12 mouse cellular contexts compared by ENCODE assay signal in genomic region chr17:47689894-47690293, GRCm38 (mm10). TPM values are rescaled to one million over a fixed set of nuclear protein-coding genes. Genes with fewer than 3 reads are reported as not detected.
DNase-seq lines count a peak whose midpoint lies in the region; ATAC-seq and TF ChIP-seq lines count a peak whose summit lies in the region.
"Had no signal": no experiment of that assay in that cellular context is flagged by ENCODE, and none has a peak within 500 bp of the region (broad histone marks: within the 10 kb centered on the region; RNA-seq: fewer than 3 reads in every experiment).

No protein-coding gene starts in this region.

- H3K36me3 ChIP-seq in lung, embryonic 14.5 days (ENCODE audit: insufficient read depth) = peaks cover 19% of the 10 kb centered on the region
- H3K36me3 ChIP-seq in lung, postnatal 0 days (ENCODE audit: insufficient read depth, low read length) = no peaks in the 10 kb centered on the region
- peaks cover 7% of the 10 kb centered on the region for H3K36me3 ChIP-seq in intestine, embryonic 15.5 days
- no peaks in the 10 kb centered on the region; the same call in 1 of the 2 replicates for H3K36me3 ChIP-seq in neural tube, embryonic 14.5 days (ENCODE audit: control insufficient read depth, insufficient read depth, low read length)

- no peak overlapping the region for H3K4me3 ChIP-seq in gastrocnemius, adult 2 months
- H3K4me3 ChIP-seq in lung, embryonic 14.5 days (ENCODE audit: low read depth, low read length) = no peak overlapping the region
- H3K4me3 ChIP-seq in lung, postnatal 0 days (ENCODE audit: low read depth, low read length) = no peak overlapping the region
- peak overlapping the region; percentile 71; the same call in 1 of the 2 replicates for H3K4me3 ChIP-seq in intestine, embryonic 15.5 days (replicated peaks)
- H3K4me3 ChIP-seq in neural tube, embryonic 14.5 days (ENCODE audit: low read depth, low read length) = no peak overlapping the region; the same call in 1 of the 2 replicates

- peak overlapping the region; percentile 99; the same call in 1 of the 2 replicates for H3K4me2 ChIP-seq in lung, embryonic 14.5 days
- no peak overlapping the region for H3K4me2 ChIP-seq in lung, postnatal 0 days (replicated peaks; ENCODE audit: low read depth, low read length)
- H3K4me2 ChIP-seq in intestine, embryonic 15.5 days (replicated peaks) = peak overlapping the region; percentile 88; the same call in 1 of the 2 replicates
- peak overlapping the region; percentile 90 for H3K4me2 ChIP-seq in neural tube, embryonic 14.5 days (ENCODE audit: low read depth, low read length)

- H3K27ac ChIP-seq in gastrocnemius, adult 2 months = peak overlapping the region; percentile 24; the same call in 1 of the 2 replicates
- H3K27ac ChIP-seq in lung, embryonic 14.5 days (ENCODE audit: low read depth) = no peak overlapping the region
- no peak overlapping the region for H3K27ac ChIP-seq in lung, postnatal 0 days (ENCODE audit: low read length)
- no peak overlapping the region for H3K27ac ChIP-seq in intestine, embryonic 15.5 days
- H3K27ac ChIP-seq in neural tube, embryonic 14.5 days (ENCODE audit: low read depth, low read length) = no peak overlapping the region

- TF ChIP-seq CTCF in gastrocnemius, adult 2 months (IDR thresholded peaks at IDR 0.05) = no peak
- TF ChIP-seq CTCF in lung, embryonic 14.5 days (IDR thresholded peaks at IDR 0.05; ENCODE audit: low read depth) = no peak
- TF ChIP-seq CTCF in lung, postnatal 0 days (IDR thresholded peaks at IDR 0.05) = no peak

- peak; percentile 49 for DNase-seq in gastrocnemius, adult 2 months
- DNase-seq in gastrocnemius, adult 8-10 months (ENCODE audit: low spot score in 2 of 2) = no peak
- DNase-seq in lung, embryonic 14.5 days = no peak
- no peak for DNase-seq in lung, postnatal 0 days (ENCODE audit: low spot score)
- DNase-seq in kidney, adult 9 months = no peak
- DNase-seq in c-Kit-positive CD71-positive TER-119-positive erythroid progenitor cells, embryonic 14.5 days (ENCODE audit: low spot score) = no peak
- DNase-seq: B cell, adult 2 months; heart, adult 18-20 months had no signal

- no peak for ATAC-seq in lung, embryonic 14.5 days (ENCODE audit: insufficient read depth)
- no peak for ATAC-seq in lung, postnatal 0 days
- ATAC-seq in intestine, embryonic 15.5 days = no peak
- no peak for ATAC-seq in neural tube, embryonic 14.5 days (ENCODE audit: low read depth)

- H3K9me3 ChIP-seq in lung, embryonic 14.5 days (ENCODE audit: low read depth, low read length) = no peaks in the 10 kb centered on the region
- H3K9me3 ChIP-seq in lung, postnatal 0 days (ENCODE audit: low read length) = no peaks in the 10 kb centered on the region
- H3K9me3 ChIP-seq in intestine, embryonic 15.5 days = no peaks in the 10 kb centered on the region
- H3K9me3 ChIP-seq in neural tube, embryonic 14.5 days (ENCODE audit: control insufficient read depth, low read length) = no peaks in the 10 kb centered on the region

- WGBS in lung, embryonic 14.5 days = 86% methylated on average over 8 of the region's 8 CpGs
- 80% methylated on average over 8 of the region's 8 CpGs for WGBS in lung, postnatal 0 days
- 83% methylated on average over 8 of the region's 8 CpGs for WGBS in intestine, embryonic 15.5 days
- 77% methylated on average over 7 of the region's 8 CpGs for WGBS in neural tube, embryonic 14.5 days

- intact Hi-C loops in gastrocnemius, adult 2 months (cut with DNase I) = loop anchor here (5.0 to 10.0 kb wide), 2 partner anchors 183 to 325 kb away; partner anchors contain the start of genes Ccnd3 and Mrps10

- TF ChIP-seq EP300 in lung, postnatal 0 days (IDR thresholded peaks at IDR 0.05) = no peak

- no peaks in the 10 kb centered on the region for H3K27me3 ChIP-seq in lung, embryonic 14.5 days (ENCODE audit: insufficient read depth, low read length)
- H3K27me3 ChIP-seq in lung, postnatal 0 days (replicated peaks; ENCODE audit: insufficient read depth, low read length) = no peaks in the 10 kb centered on the region
- no peaks in the 10 kb centered on the region; the same call in 1 of the 2 replicates for H3K27me3 ChIP-seq in intestine, embryonic 15.5 days (replicated peaks)
- no peaks in the 10 kb centered on the region for H3K27me3 ChIP-seq in neural tube, embryonic 14.5 days (ENCODE audit: control insufficient read depth, insufficient read depth, low read length)

- peaks cover 10% of the 10 kb centered on the region; the same call in 1 of the 2 replicates for H3K4me1 ChIP-seq in lung, embryonic 14.5 days (ENCODE audit: insufficient read depth)
- peaks cover 8% of the 10 kb centered on the region; the same call in 1 of the 2 replicates for H3K4me1 ChIP-seq in lung, postnatal 0 days (ENCODE audit: insufficient read depth, low read depth, low read length)
- peaks cover 23% of the 10 kb centered on the region for H3K4me1 ChIP-seq in intestine, embryonic 15.5 days (replicated peaks)
- peaks cover 13% of the 10 kb centered on the region for H3K4me1 ChIP-seq in neural tube, embryonic 14.5 days (ENCODE audit: control insufficient read depth, insufficient read depth, low read length)

- H3K9ac ChIP-seq in lung, embryonic 14.5 days = no peak overlapping the region
- H3K9ac ChIP-seq in lung, postnatal 0 days (replicated peaks; ENCODE audit: low read depth) = no peak overlapping the region
- H3K9ac ChIP-seq in intestine, embryonic 15.5 days = no peak overlapping the region
- peak overlapping the region; percentile 78; the same call in 1 of the 2 replicates for H3K9ac ChIP-seq in neural tube, embryonic 14.5 days (replicated peaks; ENCODE audit: low read depth, low read length)

RNA-seq across cellular contexts. Expression of gene Frs3, which starts 1.1 kb away (rescaled TPM):
- 1 to 10 TPM; 4.2 to 5.7 TPM for total RNA-seq in gastrocnemius, adult 2 months (2021)
- 1 to 10 TPM; 4.3 to 6.0 (median 5.2) TPM for total RNA-seq in gastrocnemius, adult 8-10 months (2022)
- 5.1 and 5.3 TPM in 2 replicates for polyA plus RNA-seq in lung, embryonic 14.5 days (2014; fragmentation: Nextera tagmentation; extraction: Ambion mirVana)
- 4.1 TPM in 2 replicates for polyA plus RNA-seq in lung, postnatal 0 days (2015; fragmentation: Nextera tagmentation; extraction: Ambion mirVana)
- 4.8 and 5.5 TPM in 2 replicates for polyA plus RNA-seq in intestine, embryonic 15.5 days (2015; fragmentation: Nextera tagmentation; extraction: Ambion mirVana)
- polyA plus RNA-seq in neural tube, embryonic 14.5 days (2014; fragmentation: Nextera tagmentation; extraction: Ambion mirVana) = 33.3 and 41.9 TPM in 2 replicates

RNA-seq across cellular contexts. Expression of gene Tomm6, which starts 1.7 kb away (rescaled TPM):
- 100 to 1,000 TPM; 125 TPM for total RNA-seq in gastrocnemius, adult 2 months (2021)
- 100 to 1,000 TPM; 106 to 129 (median 114) TPM for total RNA-seq in gastrocnemius, adult 8-10 months (2022)
- polyA plus RNA-seq in lung, embryonic 14.5 days (2014; fragmentation: Nextera tagmentation; extraction: Ambion mirVana) = 433 and 434 TPM in 2 replicates
- polyA plus RNA-seq in lung, postnatal 0 days (2015; fragmentation: Nextera tagmentation; extraction: Ambion mirVana) = 303 and 324 TPM in 2 replicates
- polyA plus RNA-seq in intestine, embryonic 15.5 days (2015; fragmentation: Nextera tagmentation; extraction: Ambion mirVana) = 425 and 452 TPM in 2 replicates
- 296 and 305 TPM in 2 replicates for polyA plus RNA-seq in neural tube, embryonic 14.5 days (2014; fragmentation: Nextera tagmentation; extraction: Ambion mirVana)

RNA-seq across cellular contexts. Expression of gene Gm21981, which starts 4.4 kb away (rescaled TPM):
- total RNA-seq in gastrocnemius, adult 2 months (2021) = under 1 TPM; 0.45 to 0.46 TPM
- under 1 TPM in 2 of 4 experiments, not detected in 2; 0.17 to 0.39 TPM for total RNA-seq in gastrocnemius, adult 8-10 months (2022)
- polyA plus RNA-seq in lung, embryonic 14.5 days (2014; fragmentation: Nextera tagmentation; extraction: Ambion mirVana) = 1.1 and 1.3 TPM in 2 replicates
- 0.18 and 0.42 TPM in 2 replicates for polyA plus RNA-seq in lung, postnatal 0 days (2015; fragmentation: Nextera tagmentation; extraction: Ambion mirVana)
- 0.18 and 0.24 TPM in 2 replicates for polyA plus RNA-seq in intestine, embryonic 15.5 days (2015; fragmentation: Nextera tagmentation; extraction: Ambion mirVana)
- polyA plus RNA-seq in neural tube, embryonic 14.5 days (2014; fragmentation: Nextera tagmentation; extraction: Ambion mirVana) = 2.0 and 7.7 TPM in 2 replicates

RNA-seq across cellular contexts. Expression of gene Prickle4, which starts 4.6 kb away (rescaled TPM):
- 1 to 10 TPM; 2.6 to 3.7 TPM for total RNA-seq in gastrocnemius, adult 2 months (2021)
- total RNA-seq in gastrocnemius, adult 8-10 months (2022) = 1 to 10 TPM in 3 of 4 experiments, under 1 TPM in 1; 0.56 to 3.3 (median 2.3) TPM
- 1.5 TPM in 1 of 2 replicates, not detected in the other for polyA plus RNA-seq in lung, embryonic 14.5 days (2014; fragmentation: Nextera tagmentation; extraction: Ambion mirVana)
- 0.94 and 1.9 TPM in 2 replicates for polyA plus RNA-seq in lung, postnatal 0 days (2015; fragmentation: Nextera tagmentation; extraction: Ambion mirVana)
- polyA plus RNA-seq in intestine, embryonic 15.5 days (2015; fragmentation: Nextera tagmentation; extraction: Ambion mirVana) = 0.40 and 0.52 TPM in 2 replicates
- polyA plus RNA-seq in neural tube, embryonic 14.5 days (2014; fragmentation: Nextera tagmentation; extraction: Ambion mirVana) = 0.68 and 4.4 TPM in 2 replicates

RNA-seq across cellular contexts. Expression of gene Pgc, which starts 36.7 kb away (rescaled TPM):
- total RNA-seq in gastrocnemius, adult 2 months (2021) = not detected
- total RNA-seq in gastrocnemius, adult 8-10 months (2022) = not detected
- polyA plus RNA-seq in lung, embryonic 14.5 days (2014; fragmentation: Nextera tagmentation; extraction: Ambion mirVana) = 7.6 and 9.1 TPM in 2 replicates
- 22.6 and 25.4 TPM in 2 replicates for polyA plus RNA-seq in lung, postnatal 0 days (2015; fragmentation: Nextera tagmentation; extraction: Ambion mirVana)
- 0.93 and 0.99 TPM in 2 replicates for polyA plus RNA-seq in intestine, embryonic 15.5 days (2015; fragmentation: Nextera tagmentation; extraction: Ambion mirVana)
- not detected in 2 replicates for polyA plus RNA-seq in neural tube, embryonic 14.5 days (2014; fragmentation: Nextera tagmentation; extraction: Ambion mirVana)
- total RNA-seq: heart, adult 18-20 months; layer of hippocampus, adult 18-20 months had no signal
- polyA plus RNA-seq: brain, embryonic 14.5 days had no signal
